Mouse (Mus musculus) MEL (cell line): ENCODE results near the gene Relb.

Experiments used
- CTCF ChIP-seq, 3 experiments: IDR thresholded peaks in 2 of 3; conservative IDR thresholded peaks in 1 of 3; 2 replicates each; pipeline ENCODE4 v1.5.1; 2011 to 2012; ENCODE audit warnings: low read length in 3 of 3, low read depth in 2 of 3, mild to moderate bottlenecking in 2 of 3, improper control_type of control experiment in 1 of 3, inconsistent platforms in 1 of 3, mixed read lengths in 1 of 3, moderate library complexity in 1 of 3; ENCODE audit not compliant: control insufficient read depth in 1 of 3, insufficient read depth in 1 of 3, poor library complexity in 1 of 3, severe bottlenecking in 1 of 3
- EP300 ChIP-seq, 2 experiments: IDR thresholded peaks; 2 replicates each; pipeline ENCODE4 v1.6.1; 2011; ENCODE audit warnings: improper control_type of control experiment in 2 of 2, low read length in 2 of 2, low read depth in 1 of 2, mild to moderate bottlenecking in 1 of 2
- GABPA ChIP-seq: IDR thresholded peaks from 2 replicates; pipeline ENCODE4 v1.6.1; 2012; ENCODE audit warnings: low read depth, mild to moderate bottlenecking, inconsistent platforms, low read length, improper control_type of control experiment, moderate library complexity
- JUND ChIP-seq: IDR thresholded peaks from 2 replicates; pipeline ENCODE4 v1.6.1; 2011; ENCODE audit warnings: low read depth, mild to moderate bottlenecking, improper control_type of control experiment, low read length
- MAFK ChIP-seq: IDR thresholded peaks from 2 replicates; pipeline ENCODE4 v1.6.1; 2011; ENCODE audit warnings: low read depth, mild to moderate bottlenecking, low read length, improper control_type of control experiment, borderline replicate concordance
- NRF1 ChIP-seq: IDR thresholded peaks from 2 replicates; pipeline ENCODE4 v1.6.1; 2014; ENCODE audit warnings: low read depth, mild to moderate bottlenecking, inconsistent platforms, low read length, improper control_type of control experiment, moderate library complexity; ENCODE audit not compliant: poor library complexity, insufficient read depth, severe bottlenecking
- POLR2A ChIP-seq, 2 experiments: IDR thresholded peaks; 2 replicates each; pipeline ENCODE4 v1.6.1; 2011 to 2012; ENCODE audit warnings: low read length in 2 of 2, mild to moderate bottlenecking in 2 of 2, control low read depth in 1 of 2, improper control_type of control experiment in 1 of 2, low read depth in 1 of 2, moderate library complexity in 1 of 2; ENCODE audit not compliant: control insufficient read depth in 1 of 2, insufficient read depth in 1 of 2, poor library complexity in 1 of 2
- POLR2AphosphoS2 ChIP-seq: IDR thresholded peaks from 2 replicates; pipeline ENCODE4 v1.6.1; 2011; ENCODE audit warnings: low read length, improper control_type of control experiment
- RAD21 ChIP-seq: IDR thresholded peaks from 2 replicates; pipeline ENCODE4 v1.6.1; 2011; ENCODE audit warnings: mild to moderate bottlenecking, low read depth, low read length, improper control_type of control experiment
- TAL1 ChIP-seq: IDR thresholded peaks from 2 replicates; pipeline ENCODE4 v1.6.1; 2012; ENCODE audit warnings: mild to moderate bottlenecking, inconsistent platforms, low read length, moderate library complexity, mixed read lengths
- ZMIZ1 ChIP-seq: IDR thresholded peaks from 2 replicates; pipeline ENCODE4 v1.6.1; 2012; ENCODE audit warnings: low read depth, mild to moderate bottlenecking, inconsistent platforms, low read length, improper control_type of control experiment, moderate library complexity
- ZNF384 ChIP-seq: IDR thresholded peaks from 2 replicates; pipeline ENCODE4 v1.6.1; 2012; ENCODE audit warnings: low read depth, mild to moderate bottlenecking, inconsistent platforms, low read length, improper control_type of control experiment

DNA sequence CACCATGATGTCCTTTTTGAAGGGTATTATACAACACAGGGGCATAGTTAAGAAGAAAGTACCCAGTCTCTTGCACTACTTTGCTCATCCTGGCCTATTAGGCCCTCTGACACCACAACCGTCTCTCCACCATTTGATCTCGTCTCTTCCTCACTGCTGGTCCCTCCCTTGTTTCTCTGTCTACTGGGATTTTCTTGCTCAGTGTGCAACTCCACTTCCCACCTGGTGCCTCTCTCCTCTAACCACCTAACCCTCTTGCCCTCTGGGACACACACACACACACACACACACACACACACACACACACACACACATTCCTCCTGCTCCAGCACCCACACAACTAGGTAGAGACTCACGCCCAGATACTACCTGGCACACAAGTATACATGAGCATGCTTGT, 49.7 kb upstream of the Relb start:
- no peak for TF ChIP-seq ZNF384
- no peak for TF ChIP-seq CTCF (IDR thresholded peaks at IDR 0.05 in 2 of 3, conservative IDR thresholded peaks at IDR 0.05 in 1 of 3; ENCODE audit: control insufficient read depth in 1 of 3, insufficient read depth in 1 of 3, low read depth in 2 of 3, low read length in 3 of 3, poor library complexity in 1 of 3, severe bottlenecking in 1 of 3)
- no peak for TF ChIP-seq RAD21
- no peak for TF ChIP-seq POLR2A (IDR thresholded peaks at IDR 0.05; ENCODE audit: control insufficient read depth in 1 of 2, insufficient read depth in 1 of 2, low read depth in 1 of 2, low read length in 2 of 2, poor library complexity in 1 of 2)
- no peak for TF ChIP-seq TAL1
- TF ChIP-seq POLR2AphosphoS2 = no peak
- TF ChIP-seq ZMIZ1 = no peak
- no peak for TF ChIP-seq NRF1
- no peak for TF ChIP-seq EP300 (IDR thresholded peaks at IDR 0.05; ENCODE audit: low read depth in 1 of 2, low read length in 2 of 2)
- TF ChIP-seq MAFK = no peak
- no peak for TF ChIP-seq GABPA
- no peak for TF ChIP-seq JUND
